Mouse (Mus musculus): ENCODE measurements around the gene Kif24.

DNA sequence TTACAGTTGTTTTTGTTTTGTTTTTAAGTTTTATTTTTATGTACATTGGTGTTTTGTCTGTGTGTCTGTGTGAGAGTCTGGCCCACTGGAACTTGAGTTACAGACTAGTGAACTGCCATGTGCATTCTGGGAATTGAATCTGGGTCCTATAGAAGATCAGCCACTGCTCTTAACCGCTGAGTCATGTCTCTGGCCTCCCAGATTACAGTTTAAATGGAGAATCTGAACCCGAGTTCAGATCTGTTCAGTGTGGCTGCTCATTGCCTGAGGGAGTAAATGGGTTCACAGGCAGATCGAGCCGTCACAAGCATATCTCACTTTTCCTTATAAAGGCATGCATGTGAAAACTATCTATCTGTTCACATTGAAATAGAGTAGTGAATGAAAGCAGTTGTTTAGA lies 111.9 kb downstream of the Kif24 start:
- TF ChIP-seq POLR2A (IDR thresholded peaks at IDR 0.05; ENCODE audit: low read depth, low read length) (no peak), CTCF (conservative IDR thresholded peaks at IDR 0.05; ENCODE audit: insufficient read depth, insufficient read length, low read depth, low read length) (no peak)
